Mouse (Mus musculus): ENCODE data around the gene Slc16a10.

GRCm38 (mm10) chr10:40161236-40161635, 19.2 kb upstream of the Slc16a10 start:
- TF ChIP-seq CTCF (conservative IDR thresholded peaks at IDR 0.05; ENCODE audit: low read length) = no peak
- TF ChIP-seq NANOG (IDR thresholded peaks at IDR 0.05; ENCODE audit: borderline replicate concordance, low read length) = no peak
- no peak for TF ChIP-seq POU5F1 (IDR thresholded peaks at IDR 0.05; ENCODE audit: borderline replicate concordance, low read length)
